ENCODE assay signal across 17 mouse cellular contexts in genomic region chr12:107170926-107171325, GRCm38 (mm10).
"Had no signal": no experiment of that assay in that cellular context is flagged by ENCODE, and none has a peak within 500 bp of the region (broad histone marks: within the 10 kb centered on the region; RNA-seq: fewer than 3 reads in every experiment).

No protein-coding gene starts in this region.

- H3K4me1 ChIP-seq: liver, embryonic 13.5 days; liver, embryonic 15.5 days; lung, embryonic 15.5 days; megakaryocyte, embryonic 14.5 days; midbrain, embryonic 13.5 days; neural tube, embryonic 13.5 days; neural tube, embryonic 15.5 days; stomach, embryonic 15.5 days had no signal

- H3K27me3 ChIP-seq: liver, embryonic 13.5 days; liver, embryonic 15.5 days; lung, embryonic 15.5 days; megakaryocyte, embryonic 14.5 days; midbrain, embryonic 13.5 days; midbrain, embryonic 15.5 days; neural tube, embryonic 13.5 days; neural tube, embryonic 15.5 days; stomach, embryonic 15.5 days had no signal

- H3K27ac ChIP-seq: liver, embryonic 13.5 days; liver, embryonic 15.5 days; lung, embryonic 15.5 days; macrophage; neural tube, embryonic 15.5 days; stomach, embryonic 15.5 days; stomach, postnatal 0 days had no signal

- H3K36me3 ChIP-seq: liver, embryonic 13.5 days; liver, embryonic 15.5 days; lung, embryonic 15.5 days; midbrain, embryonic 13.5 days; midbrain, embryonic 15.5 days; neural tube, embryonic 13.5 days; neural tube, embryonic 15.5 days; stomach, embryonic 15.5 days had no signal

- H3K4me3 ChIP-seq: liver, embryonic 13.5 days; liver, embryonic 15.5 days; lung, embryonic 15.5 days; megakaryocyte, embryonic 14.5 days; midbrain, embryonic 13.5 days; midbrain, embryonic 15.5 days; neural tube, embryonic 13.5 days; neural tube, embryonic 15.5 days; stomach, embryonic 15.5 days had no signal

- DNase-seq: liver; liver, embryonic 13.5 days; liver, postnatal 0 days; lung, adult 2 months; lung, postnatal 14 days; lung, postnatal 36 days; right cerebral cortex, postnatal 14 days had no signal
